Comparison of ENCODE assay signal across 8 mouse cellular contexts in the genomic region with DNA sequence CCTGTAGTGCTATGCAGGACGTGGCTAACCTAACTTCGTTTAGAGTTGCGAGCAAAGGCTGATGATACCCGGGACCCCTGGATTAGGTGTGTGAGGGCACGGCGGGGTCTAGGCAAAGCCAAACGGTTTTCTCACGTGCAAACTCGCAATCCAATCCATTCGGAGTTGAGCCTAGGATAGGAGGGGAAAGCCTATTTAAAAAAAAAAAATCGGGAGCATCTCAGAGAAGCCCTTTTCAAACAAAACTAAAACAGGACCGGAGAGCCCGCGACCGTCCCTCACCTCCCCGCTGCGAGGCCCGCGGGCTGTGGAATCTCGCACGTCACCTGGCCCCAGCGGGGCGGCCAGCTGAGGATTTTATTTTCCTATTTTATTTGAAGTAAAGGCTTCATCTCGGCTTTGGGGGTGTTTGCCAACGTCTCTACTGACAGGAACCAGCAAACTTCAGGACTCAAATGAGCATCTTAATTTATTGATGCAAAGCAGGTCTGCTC. TPM values are rescaled to one million over a fixed set of nuclear protein-coding genes. Genes with fewer than 3 reads are reported as not detected.
DNase-seq lines count a peak whose midpoint lies in the region; ATAC-seq lines count a peak whose summit lies in the region.

No protein-coding gene starts in this region.

- peak overlapping the region; percentile 79 for H3K9ac ChIP-seq in lung, embryonic 16.5 days (ENCODE audit: low read length)
- H3K9ac ChIP-seq in liver, embryonic 15.5 days: peak overlapping the region; percentile 55

- ATAC-seq in lung, embryonic 16.5 days (ENCODE audit: low read depth): 0 out of 2 replicates have a peak, but pooled peaks have one; percentile 1
- no peak for ATAC-seq in liver, embryonic 15.5 days (ENCODE audit: insufficient read depth)
- ATAC-seq in CD4-positive, CD25-positive, alpha-beta regulatory T cell, adult 4 months: no peak

- DNase-seq in lung, postnatal 25 days (ENCODE audit: low spot score): no peak
- DNase-seq in R1 (ENCODE audit: low read depth, low spot score): peak; percentile 28
- peak; percentile 21 for DNase-seq in induced T-regulatory cell, adult 2 months (ENCODE audit: low read depth)
- DNase-seq in thymus, postnatal 4 days: peak; percentile 35

- H3K36me3 ChIP-seq in lung, embryonic 16.5 days (ENCODE audit: control insufficient read depth, insufficient read depth, low read length): no peaks in the 10 kb centered on the region
- no peaks in the 10 kb centered on the region for H3K36me3 ChIP-seq in erythroblast, embryonic 14.5 days (ENCODE audit: control insufficient read depth)
- H3K36me3 ChIP-seq in liver, embryonic 15.5 days (replicated peaks): no peaks in the 10 kb centered on the region

- peak overlapping the region; percentile 65 for H3K4me3 ChIP-seq in lung, embryonic 16.5 days (ENCODE audit: low read length)
- H3K4me3 ChIP-seq in erythroblast, embryonic 14.5 days (replicated peaks): peak overlapping the region; percentile 67
- peak overlapping the region; percentile 66 for H3K4me3 ChIP-seq in liver, embryonic 15.5 days (replicated peaks)

- H3K4me2 ChIP-seq in lung, embryonic 16.5 days (ENCODE audit: low read depth, low read length): peak overlapping the region; percentile 85
- peak overlapping the region; percentile 99 for H3K4me2 ChIP-seq in liver, embryonic 15.5 days

- no peaks in the 10 kb centered on the region for H3K9me3 ChIP-seq in lung, embryonic 16.5 days (ENCODE audit: control insufficient read depth, low read length)
- no peaks in the 10 kb centered on the region for H3K9me3 ChIP-seq in erythroblast, embryonic 14.5 days (ENCODE audit: control insufficient read depth, low read length)
- H3K9me3 ChIP-seq in liver, embryonic 15.5 days (replicated peaks): no peaks in the 10 kb centered on the region

- H3K4me1 ChIP-seq in lung, embryonic 16.5 days (replicated peaks; ENCODE audit: control insufficient read depth, insufficient read depth, low read length): no peaks in the 10 kb centered on the region
- peaks cover 40% of the 10 kb centered on the region for H3K4me1 ChIP-seq in erythroblast, embryonic 14.5 days (ENCODE audit: control insufficient read depth)
- H3K4me1 ChIP-seq in liver, embryonic 15.5 days (replicated peaks): peaks cover 42% of the 10 kb centered on the region

- 0% methylated on average over 25 of the region's 25 CpGs for WGBS in lung, embryonic 16.5 days
- under 1% methylated on average over 25 of the region's 25 CpGs for WGBS in liver, embryonic 15.5 days (ENCODE audit: insufficient replicate concordance)

- peaks cover 2% of the 10 kb centered on the region for H3K27me3 ChIP-seq in lung, embryonic 16.5 days (ENCODE audit: control insufficient read depth, insufficient read depth, low read depth, low read length)
- peaks cover 38% of the 10 kb centered on the region for H3K27me3 ChIP-seq in erythroblast, embryonic 14.5 days (ENCODE audit: control insufficient read depth)
- H3K27me3 ChIP-seq in liver, embryonic 15.5 days: peaks cover 22% of the 10 kb centered on the region

- H3K27ac ChIP-seq in lung, embryonic 16.5 days (ENCODE audit: low read length): peak overlapping the region; percentile 98
- peak overlapping the region; percentile 53 for H3K27ac ChIP-seq in liver, embryonic 15.5 days (replicated peaks)

RNA-seq across cellular contexts. Expression of gene Zeb2, which starts 0.6 kb away (rescaled TPM):
- 77.3 and 84.3 TPM in 2 replicates for polyA plus RNA-seq in lung, embryonic 16.5 days (2015; fragmentation: Nextera tagmentation; extraction: Ambion mirVana)
- polyA plus RNA-seq in erythroblast, embryonic 14.5 days (2012): 0.54 and 0.76 TPM in 2 replicates
- polyA plus RNA-seq in liver, embryonic 15.5 days (2015; fragmentation: Nextera tagmentation; extraction: Ambion mirVana): 11.2 and 12.1 TPM in 2 replicates
- 1 to 10 TPM in 1 of 2 experiments, under 1 TPM in 1; 0.71 to 2.3 TPM for polyA plus RNA-seq in CD4-positive, CD25-positive, alpha-beta regulatory T cell, adult 4 months (2017; shearing (Covaris generic))
